Mouse (Mus musculus): ENCODE data around the gene Ccdc110. TPM values are rescaled to one million over a fixed set of nuclear protein-coding genes. Genes with fewer than 3 reads are reported as not detected.

Gene Ccdc110
- polyA plus RNA-seq, 1 experiment from 2014 or later = not detected

- Histone ChIP-seq H3K4me3 (no peak overlapping the region), H3K9ac (no peak overlapping the region), H3K27ac (replicated peaks) (no peak overlapping the region), H3K9me3 (no peaks in the 10 kb centered on the region), H3K4me1 (replicated peaks) (peaks cover 3% of the 10 kb centered on the region; the same call in 1 of the 2 replicates), H3K27me3 (no peaks in the 10 kb centered on the region), H3K36me3 (peaks cover 22% of the 10 kb centered on the region), H3K4me2 (no peak overlapping the region)
- ATAC-seq (ENCODE audit: low read depth) = no peak
- 71% methylated on average over 2 of the region's 2 CpGs for WGBS
These were observed 53.8 kb downstream of the Ccdc110 start for GRCm38 (mm10) chr8:45988189-45988588.

GRCm38 (mm10) chr8:45990631-45991310 is 56.4 kb downstream of the Ccdc110 start:
- no peak for ATAC-seq (ENCODE audit: low read depth)
- WGBS = 90% methylated on average over 4 of the region's 4 CpGs

More at GRCm38 (mm10) chr8:45990631-45991310, 56.4 kb downstream of the Ccdc110 start:
- Histone ChIP-seq H3K4me3 (no peak overlapping the region), H3K9ac (no peak overlapping the region), H3K27me3 (no peaks in the 10 kb centered on the region), H3K9me3 (no peaks in the 10 kb centered on the region), H3K4me2 (no peak overlapping the region), H3K27ac (replicated peaks) (no peak overlapping the region), H3K4me1 (replicated peaks) (peaks cover 3% of the 10 kb centered on the region; the same call in 1 of the 2 replicates), H3K36me3 (peaks cover 25% of the 10 kb centered on the region)

Other genes starting within 250 kb of the Ccdc110 start
- gene Pdlim3, start 49.2 kb upstream of the Ccdc110 start, polyA plus RNA-seq (2015; fragmentation: Nextera tagmentation; extraction: Ambion mirVana) = 15.1 and 18.5 TPM in 2 replicates
- gene 1700029J07Rik, start 40.6 kb downstream of the Ccdc110 start, polyA plus RNA-seq (2015; fragmentation: Nextera tagmentation; extraction: Ambion mirVana) = 3.9 and 4.4 TPM in 2 replicates
- gene Ufsp2, start 40.9 kb downstream of the Ccdc110 start, polyA plus RNA-seq (2015; fragmentation: Nextera tagmentation; extraction: Ambion mirVana) = 65.5 and 69.8 TPM in 2 replicates
- gene Lrp2bp, start 64.7 kb downstream of the Ccdc110 start, polyA plus RNA-seq (2015; fragmentation: Nextera tagmentation; extraction: Ambion mirVana) = 0.31 and 0.84 TPM in 2 replicates
- gene Ankrd37, start 71.1 kb downstream of the Ccdc110 start, polyA plus RNA-seq (2015; fragmentation: Nextera tagmentation; extraction: Ambion mirVana) = 33.4 and 38.1 TPM in 2 replicates
- gene Cfap97, start 217.2 kb downstream of the Ccdc110 start, polyA plus RNA-seq (2015; fragmentation: Nextera tagmentation; extraction: Ambion mirVana) = 24.2 and 24.9 TPM in 2 replicates
- 6.8 and 9.2 TPM in 2 replicates for gene Snx25, start 217.5 kb downstream of the Ccdc110 start, polyA plus RNA-seq (2015; fragmentation: Nextera tagmentation; extraction: Ambion mirVana)

Measured in neural tube, embryonic 13.5 days (tissue).